Mouse (Mus musculus) liver, adult 2 months (tissue): ENCODE results near the gene Gm10320. TPM values are rescaled to one million over a fixed set of nuclear protein-coding genes. Genes with fewer than 3 reads are reported as not detected.

Experiments used
- DNase-seq: peaks from one replicate; pipeline ENCODE4 v3.0.0-alpha.2; 2011; ENCODE audit warnings: low read depth, low spot score; ENCODE audit errors: extremely low read depth
- H3K27ac ChIP-seq: fragments of 200-500 bp; replicated peaks from 2 replicates; pipeline ENCODE4 v1.5.1; 2012; ENCODE audit warnings: low read depth, mild to moderate bottlenecking, control low read depth, inconsistent platforms, low read length; ENCODE audit not compliant: insufficient read depth
- H3K27me3 ChIP-seq: fragments of 200-500 bp; 2 replicates; pipeline ENCODE4 v1.6.1; 2012; ENCODE audit warnings: mild to moderate bottlenecking, moderate library complexity, low read length, inconsistent platforms; ENCODE audit not compliant: control insufficient read depth, insufficient read depth
- H3K36me3 ChIP-seq: fragments of 200-500 bp; 2 replicates; pipeline ENCODE4 v1.6.1; 2012; ENCODE audit warnings: low read length, inconsistent platforms; ENCODE audit not compliant: control insufficient read depth, insufficient read depth
- H3K4me1 ChIP-seq: fragments of 200-500 bp; 2 replicates; pipeline ENCODE4 v1.6.1; 2011; ENCODE audit warnings: low read length; ENCODE audit not compliant: control insufficient read depth, insufficient read depth
- H3K4me3 ChIP-seq: fragments of 200-500 bp; 2 replicates; pipeline ENCODE4 v1.5.1; 2011; ENCODE audit warnings: low read depth, mild to moderate bottlenecking, control low read depth, low read length, moderate library complexity; ENCODE audit not compliant: insufficient read depth
- H3K79me2 ChIP-seq: fragments of 200-500 bp; 2 replicates; pipeline ENCODE4 v1.6.1; 2012; ENCODE audit warnings: inconsistent platforms, mild to moderate bottlenecking, low read length, moderate library complexity; ENCODE audit not compliant: control insufficient read depth, insufficient read depth
- H3K9ac ChIP-seq: fragments of 200-500 bp; 2 replicates; pipeline ENCODE4 v1.6.1; 2012; ENCODE audit warnings: low read depth, mild to moderate bottlenecking, control low read depth, inconsistent platforms, low read length
- CTCF ChIP-seq: fragments of 200-500 bp; IDR thresholded peaks from 2 replicates; pipeline ENCODE4 v1.5.1; 2011; ENCODE audit warnings: low read depth, low read length, control low read depth
- POLR2A ChIP-seq: fragments of 200-500 bp; IDR thresholded peaks from 2 replicates; pipeline ENCODE4 v1.6.1; 2011; ENCODE audit warnings: low read length, control low read depth; ENCODE audit not compliant: insufficient read depth; ENCODE audit errors: extremely low read depth
- WGBS: fragments of 180-500 bp; shearing (Covaris S2); methylation state at CpG from one replicate; pipeline ENCODE4 v1.1.7; 2018; 5-methylcytosine and 5-hydroxymethylcytosine counted together
- polyA plus RNA-seq: library from polyadenylated mRNA; depleted of rRNA; stranded (reverse); fragments of >200 nt; gene quantifications from 2 replicates; pipeline ENCODE4 v1.2.3, GENCODE M21; 2012
- total RNA-seq: library from RNA; depleted of rRNA; stranded (reverse); fragments of >200 nt; gene quantifications from 2 replicates; pipeline ENCODE4 v1.2.3, GENCODE M21; 2014

The Gm10320 gene
- total and polyA plus RNA-seq, 2 experiments = 0.37 to 0.70 TPM

DNA sequence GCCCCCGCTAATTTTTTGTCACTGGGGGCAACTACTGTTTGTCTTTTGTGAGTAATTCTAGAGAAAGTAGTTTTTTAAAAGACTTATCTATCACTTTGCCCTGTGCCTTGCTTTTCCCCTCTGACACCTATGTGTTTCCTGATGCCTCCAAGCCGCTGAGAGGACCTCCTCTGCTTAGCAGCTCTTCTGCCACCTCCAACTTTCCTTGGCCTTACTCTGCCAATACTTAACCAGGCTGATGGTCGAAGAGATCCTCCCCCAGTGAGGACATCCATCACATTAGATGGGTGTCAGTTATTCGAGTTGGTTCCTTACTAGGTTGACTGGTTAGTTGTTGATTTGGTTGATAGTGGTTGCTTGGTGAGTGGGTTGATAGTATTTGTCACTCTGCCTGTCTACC lies 14.7 kb upstream of the Gm10320 start:
- no peak for DNase-seq
- H3K27ac ChIP-seq = no peak overlapping the region
- H3K79me2 ChIP-seq = no peaks in the 10 kb centered on the region
- no peak for TF ChIP-seq CTCF
- H3K4me1 ChIP-seq = no peaks in the 10 kb centered on the region
- H3K36me3 ChIP-seq = no peaks in the 10 kb centered on the region
- 12% methylated on average over 4 of the region's 4 CpGs for WGBS
- no peak overlapping the region for H3K9ac ChIP-seq
- peaks cover 25% of the 10 kb centered on the region for H3K27me3 ChIP-seq
- no peak overlapping the region for H3K4me3 ChIP-seq

DNA sequence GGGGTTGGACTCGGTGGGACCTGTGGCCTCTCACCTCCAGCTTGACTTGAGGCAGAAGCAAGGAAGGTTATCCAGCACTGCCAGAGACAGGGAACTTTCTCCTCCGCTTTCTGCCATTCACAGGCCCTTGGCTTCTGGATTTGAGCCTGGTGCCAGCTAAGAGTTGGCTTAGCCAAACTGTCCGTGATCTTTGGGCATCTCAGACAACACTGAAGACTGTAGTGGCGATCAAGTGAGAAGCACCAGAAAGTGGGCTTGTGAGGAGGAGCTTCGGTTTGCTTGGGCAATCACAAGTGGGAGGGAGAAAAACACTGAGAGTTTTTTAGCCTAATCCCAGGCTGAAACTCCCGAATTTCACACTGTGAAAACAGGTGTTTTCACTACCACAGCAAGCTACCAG lies 14.2 kb upstream of the Gm10320 start:
- no peaks in the 10 kb centered on the region for H3K4me1 ChIP-seq
- no peaks in the 10 kb centered on the region for H3K79me2 ChIP-seq
- H3K4me3 ChIP-seq = no peak overlapping the region
- H3K9ac ChIP-seq = no peak overlapping the region
- no peak for DNase-seq
- TF ChIP-seq CTCF (no peak), POLR2A (no peak)
- H3K27ac ChIP-seq = no peak overlapping the region
- H3K36me3 ChIP-seq = no peaks in the 10 kb centered on the region
- H3K27me3 ChIP-seq = peaks cover 28% of the 10 kb centered on the region
- WGBS = 19% methylated on average over 6 of the region's 6 CpGs

GRCm38 (mm10) chr13:98505489-98505857 lies 13.7 kb upstream of the Gm10320 start:
- H3K36me3 ChIP-seq = no peaks in the 10 kb centered on the region
- TF ChIP-seq CTCF (no peak), POLR2A (no peak)
- no peaks in the 10 kb centered on the region for H3K79me2 ChIP-seq
- WGBS = 8% methylated on average over 11 of the region's 11 CpGs
- H3K9ac ChIP-seq = no peak overlapping the region
- no peak overlapping the region for H3K4me3 ChIP-seq
- H3K27me3 ChIP-seq = peaks cover 30% of the 10 kb centered on the region
- H3K27ac ChIP-seq = no peak overlapping the region
- H3K4me1 ChIP-seq = no peaks in the 10 kb centered on the region
- DNase-seq = no peak

DNA sequence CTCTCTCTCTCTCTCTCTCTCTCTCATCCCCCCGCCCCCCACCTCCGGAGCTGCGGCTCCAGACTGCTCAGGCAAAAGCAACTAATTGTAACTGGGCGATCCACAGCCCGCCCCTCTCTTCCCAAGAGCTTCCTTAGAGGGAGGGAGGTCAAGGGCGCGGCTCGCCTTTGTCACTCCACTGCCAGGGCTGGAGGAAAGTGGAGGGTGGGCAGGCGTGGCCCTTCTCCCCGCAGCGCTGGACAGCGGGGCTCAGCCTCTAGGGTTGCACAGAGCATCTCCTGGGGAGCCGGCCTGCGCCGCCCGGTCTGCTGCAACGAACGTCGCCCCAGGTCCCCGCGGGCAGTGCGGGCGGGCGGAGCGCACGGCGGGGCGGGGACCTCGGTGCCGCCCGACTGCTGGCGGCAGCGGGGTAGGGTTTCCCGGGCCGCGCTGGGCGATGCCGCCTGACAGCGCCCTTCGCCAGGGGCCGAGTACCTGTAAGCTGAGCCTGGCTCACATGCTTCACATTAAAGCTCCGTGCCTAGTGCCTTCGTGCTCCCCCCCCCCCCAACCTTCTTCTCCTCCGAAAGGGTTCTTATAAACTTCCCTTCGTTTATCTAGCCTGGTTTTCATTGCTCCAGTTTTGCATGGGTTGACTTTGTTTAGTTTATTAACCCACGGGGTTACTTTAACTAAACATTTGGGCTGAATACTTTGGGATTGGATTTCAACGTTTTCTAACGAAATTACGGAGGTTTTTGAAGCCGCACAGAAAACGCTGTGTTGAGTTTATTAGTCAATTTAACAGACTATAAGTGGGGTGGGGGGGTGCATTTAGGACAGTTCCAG lies 13.1 kb upstream of the Gm10320 start:
- H3K79me2 ChIP-seq = no peaks in the 10 kb centered on the region
- no peak overlapping the region for H3K4me3 ChIP-seq
- DNase-seq = no peak
- H3K4me1 ChIP-seq = no peaks in the 10 kb centered on the region
- no peaks in the 10 kb centered on the region for H3K36me3 ChIP-seq
- no peak overlapping the region for H3K27ac ChIP-seq
- 3% methylated on average over 50 of the region's 51 CpGs for WGBS
- H3K27me3 ChIP-seq = peaks cover 30% of the 10 kb centered on the region
- no peak overlapping the region for H3K9ac ChIP-seq
- TF ChIP-seq CTCF (no peak), POLR2A (no peak)

- H3K4me1 ChIP-seq = no peaks in the 10 kb centered on the region
- no peak overlapping the region for H3K9ac ChIP-seq
- no peak overlapping the region for H3K27ac ChIP-seq
- 5% methylated on average over 27 of the region's 27 CpGs for WGBS
- DNase-seq = no peak
- H3K4me3 ChIP-seq = no peak overlapping the region
- no peaks in the 10 kb centered on the region for H3K36me3 ChIP-seq
- no peaks in the 10 kb centered on the region for H3K79me2 ChIP-seq
- peaks cover 30% of the 10 kb centered on the region for H3K27me3 ChIP-seq
- TF ChIP-seq CTCF (no peak), POLR2A (no peak)
Observed at GRCm38 (mm10) chr13:98504181-98504660, 12.4 kb upstream of the Gm10320 start.

- no peaks in the 10 kb centered on the region for H3K36me3 ChIP-seq
- H3K27me3 ChIP-seq = peaks cover 30% of the 10 kb centered on the region
- H3K79me2 ChIP-seq = no peaks in the 10 kb centered on the region
- H3K9ac ChIP-seq = no peak overlapping the region
- WGBS = 4% methylated on average over 8 of the region's 8 CpGs
- TF ChIP-seq POLR2A = no peak
- DNase-seq = no peak
- H3K27ac ChIP-seq = no peak overlapping the region
- no peak overlapping the region for H3K4me3 ChIP-seq
- no peaks in the 10 kb centered on the region for H3K4me1 ChIP-seq
Observed at GRCm38 (mm10) chr13:98503601-98504000, 11.8 kb upstream of the Gm10320 start.
